Mouse (Mus musculus): Measurements from ENCODE around the gene Nav1. TPM values are rescaled to one million over a fixed set of nuclear protein-coding genes. Genes with fewer than 3 reads are reported as not detected.

Nav1 gene
- total and polyA plus RNA-seq, 2 experiments from 2014 or later: 46.5 to 99.1 TPM

GRCm38 (mm10) chr1:135412130-135412529 is 195.0 kb downstream of the Nav1 start:
- Histone ChIP-seq H3K9ac (replicated peaks; ENCODE audit: low read length, poor library complexity, severe bottlenecking) (no peak overlapping the region), H3K27me3 (ENCODE audit: insufficient read depth, low read length) (no peaks in the 10 kb centered on the region), H3K4me1 (ENCODE audit: insufficient read depth, low read length) (no peaks in the 10 kb centered on the region), H3K27ac (ENCODE audit: low read depth, low read length) (no peak overlapping the region), H3K4me3 (ENCODE audit: low read depth, low read length) (no peak overlapping the region), H3K4me2 (ENCODE audit: low read depth, low read length, poor library complexity, severe bottlenecking) (no peak overlapping the region), H3K9me3 (ENCODE audit: low read length) (no peaks in the 10 kb centered on the region), H3K36me3 (ENCODE audit: insufficient read depth, low read length) (peaks cover 57% of the 10 kb centered on the region)
- WGBS: 84% methylated on average over 4 of the region's 4 CpGs
- no peak for TF ChIP-seq CTCF (IDR thresholded peaks at IDR 0.05)
- ATAC-seq (ENCODE audit: low FRiP score) (no peak), DNase-seq (ENCODE audit: low spot score) (no peak)

DNA sequence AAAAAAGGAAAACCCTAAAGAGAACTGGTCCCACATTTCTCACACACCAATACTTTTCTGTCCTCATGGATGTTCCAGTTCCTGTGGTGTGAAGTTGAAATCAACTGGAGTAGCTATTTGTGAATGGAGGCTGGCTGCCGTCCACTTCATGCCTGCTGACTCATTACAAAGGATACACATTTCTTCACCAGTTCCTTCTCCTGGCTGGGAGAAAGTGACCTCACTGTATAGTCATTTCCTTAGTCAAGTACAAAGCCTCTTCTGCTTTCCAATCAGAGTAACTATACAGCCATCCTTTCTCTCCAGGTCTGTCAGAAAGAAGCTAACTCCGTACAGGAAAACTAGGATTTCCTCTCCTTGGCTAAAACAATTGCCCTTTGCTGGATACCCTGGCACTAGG is 196.1 kb downstream of the Nav1 start:
- no peak overlapping the region for H3K4me3 ChIP-seq (ENCODE audit: low read depth, low read length)
- H3K36me3 ChIP-seq (ENCODE audit: insufficient read depth, low read length): peaks cover 54% of the 10 kb centered on the region
- no peak for TF ChIP-seq CTCF (IDR thresholded peaks at IDR 0.05)
- no peaks in the 10 kb centered on the region for H3K27me3 ChIP-seq (ENCODE audit: insufficient read depth, low read length)
- no peaks in the 10 kb centered on the region for H3K4me1 ChIP-seq (ENCODE audit: insufficient read depth, low read length)
- no peak for ATAC-seq (ENCODE audit: low FRiP score)
- 78% methylated on average over 2 of the region's 2 CpGs for WGBS
- no peak overlapping the region for H3K4me2 ChIP-seq (ENCODE audit: low read depth, low read length, poor library complexity, severe bottlenecking)
- H3K9ac ChIP-seq (replicated peaks; ENCODE audit: low read length, poor library complexity, severe bottlenecking): no peak overlapping the region
- no peaks in the 10 kb centered on the region for H3K9me3 ChIP-seq (ENCODE audit: low read length)
- no peak overlapping the region for H3K27ac ChIP-seq (ENCODE audit: low read depth, low read length)
- DNase-seq (ENCODE audit: low spot score): peak; percentile 10

- Histone ChIP-seq H3K4me2 (ENCODE audit: low read depth, low read length, poor library complexity, severe bottlenecking) (no peak overlapping the region), H3K36me3 (ENCODE audit: insufficient read depth, low read length) (peaks cover 55% of the 10 kb centered on the region), H3K4me3 (ENCODE audit: low read depth, low read length) (no peak overlapping the region), H3K27ac (ENCODE audit: low read depth, low read length) (no peak overlapping the region), H3K27me3 (ENCODE audit: insufficient read depth, low read length) (no peaks in the 10 kb centered on the region), H3K9ac (replicated peaks; ENCODE audit: low read length, poor library complexity, severe bottlenecking) (no peak overlapping the region), H3K9me3 (ENCODE audit: low read length) (no peaks in the 10 kb centered on the region), H3K4me1 (ENCODE audit: insufficient read depth, low read length) (no peaks in the 10 kb centered on the region)
- 100% methylated on average over 4 of the region's 4 CpGs for WGBS
- no peak for TF ChIP-seq CTCF (IDR thresholded peaks at IDR 0.05)
- no peak for DNase-seq (ENCODE audit: low spot score)
- ATAC-seq (ENCODE audit: low FRiP score): no peak
These were observed 198.1 kb downstream of the Nav1 start for GRCm38 (mm10) chr1:135408973-135409372.

GRCm38 (mm10) chr1:135405356-135405755 is 201.7 kb downstream of the Nav1 start:
- Histone ChIP-seq H3K4me1 (ENCODE audit: insufficient read depth, low read length) (no peaks in the 10 kb centered on the region), H3K9me3 (ENCODE audit: low read length) (no peaks in the 10 kb centered on the region), H3K4me2 (ENCODE audit: low read depth, low read length, poor library complexity, severe bottlenecking) (no peak overlapping the region), H3K36me3 (ENCODE audit: insufficient read depth, low read length) (peaks cover 66% of the 10 kb centered on the region), H3K4me3 (ENCODE audit: low read depth, low read length) (no peak overlapping the region), H3K27me3 (ENCODE audit: insufficient read depth, low read length) (no peaks in the 10 kb centered on the region), H3K27ac (ENCODE audit: low read depth, low read length) (no peak overlapping the region), H3K9ac (replicated peaks; ENCODE audit: low read length, poor library complexity, severe bottlenecking) (no peak overlapping the region)
- no peak for TF ChIP-seq CTCF (IDR thresholded peaks at IDR 0.05)
- DNase-seq (ENCODE audit: low spot score) (no peak), ATAC-seq (ENCODE audit: low FRiP score) (no peak)
- WGBS: 90% methylated on average over 7 of the region's 7 CpGs

GRCm38 (mm10) chr1:135401452-135402110 is 205.5 kb downstream of the Nav1 start:
- Histone ChIP-seq H3K4me1 (ENCODE audit: insufficient read depth, low read length) (no peaks in the 10 kb centered on the region), H3K9me3 (ENCODE audit: low read length) (no peaks in the 10 kb centered on the region), H3K27me3 (ENCODE audit: insufficient read depth, low read length) (no peaks in the 10 kb centered on the region), H3K4me2 (ENCODE audit: low read depth, low read length, poor library complexity, severe bottlenecking) (no peak overlapping the region), H3K9ac (replicated peaks; ENCODE audit: low read length, poor library complexity, severe bottlenecking) (no peak overlapping the region), H3K27ac (ENCODE audit: low read depth, low read length) (no peak overlapping the region), H3K4me3 (ENCODE audit: low read depth, low read length) (no peak overlapping the region), H3K36me3 (ENCODE audit: insufficient read depth, low read length) (peaks cover 51% of the 10 kb centered on the region)
- DNase-seq (ENCODE audit: low spot score) (peak; percentile 39), ATAC-seq (ENCODE audit: low FRiP score) (no peak)
- 98% methylated on average over 3 of the region's 3 CpGs for WGBS
- TF ChIP-seq CTCF (IDR thresholded peaks at IDR 0.05): peak; percentile 62

DNA sequence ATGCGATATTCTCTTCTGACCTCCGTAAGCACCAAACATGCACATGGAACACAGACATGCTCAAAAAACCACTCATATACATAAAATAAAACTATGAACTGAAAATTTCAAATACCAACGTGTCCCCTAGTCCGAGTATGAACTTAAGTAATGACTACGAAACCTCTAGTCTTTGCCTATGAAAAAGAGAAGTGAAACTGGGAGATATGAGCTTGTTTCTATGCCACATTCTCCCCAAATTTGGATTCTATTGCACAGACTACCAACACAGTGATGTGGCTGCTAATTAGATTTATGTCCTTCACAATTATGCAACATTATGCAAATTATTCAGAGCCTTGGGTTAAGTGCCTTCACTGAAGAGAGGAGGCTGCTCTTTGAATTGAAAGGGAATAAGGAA is 207.6 kb downstream of the Nav1 start:
- 94% methylated on average over 5 of the region's 5 CpGs for WGBS
- Histone ChIP-seq H3K4me1 (ENCODE audit: insufficient read depth, low read length) (no peaks in the 10 kb centered on the region), H3K27me3 (ENCODE audit: insufficient read depth, low read length) (no peaks in the 10 kb centered on the region), H3K36me3 (ENCODE audit: insufficient read depth, low read length) (peaks cover 41% of the 10 kb centered on the region), H3K4me2 (ENCODE audit: low read depth, low read length, poor library complexity, severe bottlenecking) (no peak overlapping the region), H3K27ac (ENCODE audit: low read depth, low read length) (no peak overlapping the region), H3K4me3 (ENCODE audit: low read depth, low read length) (no peak overlapping the region), H3K9ac (replicated peaks; ENCODE audit: low read length, poor library complexity, severe bottlenecking) (no peak overlapping the region), H3K9me3 (ENCODE audit: low read length) (no peaks in the 10 kb centered on the region)
- ATAC-seq (ENCODE audit: low FRiP score) (no peak), DNase-seq (ENCODE audit: low spot score) (no peak)
- no peak for TF ChIP-seq CTCF (IDR thresholded peaks at IDR 0.05)

All from midbrain, postnatal 0 days (tissue).